Mouse (Mus musculus): ENCODE results near the gene Asrgl1. TPM values are rescaled to one million over a fixed set of nuclear protein-coding genes. Genes with fewer than 3 reads are reported as not detected.
A peak's percentile ranks its signal among the peaks of the same experiment; 100 is the strongest.
"Not testable (repeated sequence)": the region's sequence is repeated elsewhere in the genome, so short reads cannot be mapped to it uniquely, and the experiment has no call there.

The Asrgl1 gene
- polyA plus RNA-seq, 1 experiment = 5.0 TPM

DNA sequence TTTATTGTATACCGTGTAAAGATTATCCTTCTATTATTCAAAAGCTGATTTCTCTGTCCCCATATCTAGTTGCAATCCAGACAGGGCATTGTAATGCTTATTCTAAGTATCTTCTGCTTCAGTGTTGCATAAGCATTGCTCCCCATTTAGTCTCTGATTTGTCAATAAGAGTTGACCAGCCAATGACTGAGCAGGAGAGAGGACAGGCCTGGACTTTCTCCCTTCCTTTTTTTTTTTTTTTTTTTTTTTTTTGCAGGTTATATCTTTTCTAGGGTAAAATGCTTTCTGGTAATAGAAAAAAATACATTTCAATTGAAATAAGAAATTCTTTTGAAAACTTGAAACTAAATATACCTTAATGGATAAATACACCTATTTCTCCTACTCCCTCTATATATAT is 1.7 kb upstream of the Asrgl1 start:
- H3K4me2 ChIP-seq (ENCODE audit: low read depth) = no peak overlapping the region
- no peaks in the 10 kb centered on the region for H3K79me2 ChIP-seq (ENCODE audit: control insufficient read depth, insufficient read depth)
- H3K36me3 ChIP-seq (ENCODE audit: control insufficient read depth, insufficient read depth) = no peaks in the 10 kb centered on the region
- H3ac ChIP-seq (ENCODE audit: control insufficient read depth, insufficient read length) = no peak overlapping the region
- H3K4me3 ChIP-seq = no peak overlapping the region
- peaks cover 4% of the 10 kb centered on the region for H3K27me3 ChIP-seq (ENCODE audit: control insufficient read depth, insufficient read depth, insufficient read length)
- TF ChIP-seq REST (IDR thresholded peaks at IDR 0.05; ENCODE audit: insufficient read depth, insufficient read length) (no peak), TCF12 (IDR thresholded peaks at IDR 0.05; ENCODE audit: insufficient read depth, poor library complexity, severe bottlenecking) (no peak), USF1 (IDR thresholded peaks at IDR 0.05; ENCODE audit: low read depth) (no peak), TCF3 (IDR thresholded peaks at IDR 0.05; ENCODE audit: insufficient read length, low read depth) (no peak), POLR2AphosphoS2 (IDR thresholded peaks at IDR 0.05; ENCODE audit: insufficient read length, low read depth) (no peak), MAX (IDR thresholded peaks at IDR 0.05; ENCODE audit: low read depth) (no peak)

GRCm38 (mm10) chr19:9134746-9135511 is 507 bp downstream of the Asrgl1 start:
- no peaks in the 10 kb centered on the region for H3K36me3 ChIP-seq (ENCODE audit: control insufficient read depth, insufficient read depth)
- H3ac ChIP-seq (ENCODE audit: control insufficient read depth, insufficient read length) = peak overlapping the region; percentile 5
- peak overlapping the region; percentile 69 for H3K4me3 ChIP-seq
- H3K4me2 ChIP-seq (ENCODE audit: low read depth) = peak overlapping the region; percentile 100
- peaks cover 4% of the 10 kb centered on the region for H3K27me3 ChIP-seq (ENCODE audit: control insufficient read depth, insufficient read depth, insufficient read length)
- H3K79me2 ChIP-seq (ENCODE audit: control insufficient read depth, insufficient read depth) = no peaks in the 10 kb centered on the region
- TF ChIP-seq MYOG (IDR thresholded peaks at IDR 0.05; ENCODE audit: control insufficient read depth in 1 of 3, insufficient read depth in 1 of 3, insufficient read length in 2 of 3, low read depth in 2 of 3) (no peak), SRF (IDR thresholded peaks at IDR 0.05; ENCODE audit: control insufficient read depth, insufficient read length, low read depth) (no peak), CEBPB (IDR thresholded peaks at IDR 0.05; ENCODE audit: insufficient read depth, poor library complexity, severe bottlenecking) (no peak), E2F4 (IDR thresholded peaks at IDR 0.05; ENCODE audit: insufficient read depth) (no peak), POLR2A (IDR thresholded peaks at IDR 0.05; ENCODE audit: insufficient read length, low read depth) (no peak), USF1 (IDR thresholded peaks at IDR 0.05; ENCODE audit: low read depth) (no peak), REST (IDR thresholded peaks at IDR 0.05; ENCODE audit: insufficient read depth, insufficient read length) (no peak), MYOD1 (IDR thresholded peaks at IDR 0.05; ENCODE audit: control insufficient read depth in 1 of 3, insufficient read length in 2 of 3, low read depth in 2 of 3) (no peak), TCF12 (IDR thresholded peaks at IDR 0.05; ENCODE audit: insufficient read depth, poor library complexity, severe bottlenecking) (no peak), MAX (IDR thresholded peaks at IDR 0.05; ENCODE audit: low read depth) (no peak), TCF3 (IDR thresholded peaks at IDR 0.05; ENCODE audit: insufficient read length, low read depth) (no peak), POLR2AphosphoS2 (IDR thresholded peaks at IDR 0.05; ENCODE audit: insufficient read length, low read depth) (no peak)

- Histone ChIP-seq H3K36me3 (ENCODE audit: control insufficient read depth, insufficient read depth) (no peaks in the 10 kb centered on the region), H3ac (ENCODE audit: control insufficient read depth, insufficient read length) (no peak overlapping the region), H3K4me2 (ENCODE audit: low read depth) (no peak overlapping the region), H3K27me3 (ENCODE audit: control insufficient read depth, insufficient read depth, insufficient read length) (no peaks in the 10 kb centered on the region), H3K4me3 (no peak overlapping the region), H3K79me2 (ENCODE audit: control insufficient read depth, insufficient read depth) (no peaks in the 10 kb centered on the region)
- no peak for TF ChIP-seq E2F4 (IDR thresholded peaks at IDR 0.05; ENCODE audit: insufficient read depth)
Observed at GRCm38 (mm10) chr19:9129996-9130395, 5.4 kb downstream of the Asrgl1 start.

DNA sequence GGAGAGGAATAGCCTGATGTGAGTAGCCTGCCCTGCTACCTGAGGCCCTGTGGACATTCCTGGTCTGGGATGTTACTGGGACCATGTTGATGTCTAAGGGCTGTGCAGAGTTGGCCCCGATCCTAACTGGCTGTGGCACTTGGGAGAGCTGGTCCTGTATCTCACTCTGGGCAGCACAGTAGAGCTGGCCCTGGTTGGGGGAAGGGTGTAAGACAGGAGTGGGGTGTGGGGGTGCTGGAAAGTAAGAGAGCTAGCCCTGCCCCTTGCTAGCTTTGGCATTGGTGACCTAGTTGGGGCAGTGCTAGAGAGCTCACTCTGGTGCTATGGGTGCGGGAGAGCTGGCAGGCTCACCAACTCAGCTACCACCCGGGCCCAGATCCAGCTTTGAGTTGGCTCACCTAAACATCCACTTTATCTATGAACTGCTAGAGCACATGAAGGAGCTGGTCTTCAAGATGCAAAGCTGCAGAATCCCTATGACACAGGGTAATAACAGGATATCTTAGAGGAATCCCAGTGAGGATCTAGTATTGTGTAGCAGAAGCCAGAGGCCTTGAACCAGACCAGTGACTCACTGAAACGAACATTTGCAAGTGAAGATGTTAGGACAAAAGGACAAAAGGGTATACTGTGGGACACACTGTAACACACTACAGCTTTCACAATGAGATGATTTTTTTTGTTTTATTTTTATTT is 6.8 kb downstream of the Asrgl1 start:
- no peak for TF ChIP-seq USF1 (IDR thresholded peaks at IDR 0.05; ENCODE audit: low read depth)
- TF ChIP-seq POLR2AphosphoS2 (IDR thresholded peaks at IDR 0.05; ENCODE audit: insufficient read length, low read depth) = no peak
- no peak for TF ChIP-seq MAX (IDR thresholded peaks at IDR 0.05; ENCODE audit: low read depth)
- TF ChIP-seq CEBPB (IDR thresholded peaks at IDR 0.05; ENCODE audit: insufficient read depth, poor library complexity, severe bottlenecking) = no peak
- TF ChIP-seq MYOG (IDR thresholded peaks at IDR 0.05; ENCODE audit: control insufficient read depth in 1 of 3, insufficient read depth in 1 of 3, insufficient read length in 2 of 3, low read depth in 2 of 3) = no peak
- no peak for TF ChIP-seq E2F4 (IDR thresholded peaks at IDR 0.05; ENCODE audit: insufficient read depth)
- TF ChIP-seq MYOD1 (IDR thresholded peaks at IDR 0.05; ENCODE audit: control insufficient read depth in 1 of 3, insufficient read length in 2 of 3, low read depth in 2 of 3) = no peak
- no peak for TF ChIP-seq POLR2A (IDR thresholded peaks at IDR 0.05; ENCODE audit: insufficient read length, low read depth)
- Histone ChIP-seq H3K36me3 (ENCODE audit: control insufficient read depth, insufficient read depth) (no peaks in the 10 kb centered on the region), H3K4me2 (ENCODE audit: low read depth) (no peak overlapping the region), H3K4me3 (no peak overlapping the region), H3K27me3 (ENCODE audit: control insufficient read depth, insufficient read depth, insufficient read length) (no peaks in the 10 kb centered on the region), H3ac (ENCODE audit: control insufficient read depth, insufficient read length) (no peak overlapping the region), H3K79me2 (ENCODE audit: control insufficient read depth, insufficient read depth) (no peaks in the 10 kb centered on the region)

DNA sequence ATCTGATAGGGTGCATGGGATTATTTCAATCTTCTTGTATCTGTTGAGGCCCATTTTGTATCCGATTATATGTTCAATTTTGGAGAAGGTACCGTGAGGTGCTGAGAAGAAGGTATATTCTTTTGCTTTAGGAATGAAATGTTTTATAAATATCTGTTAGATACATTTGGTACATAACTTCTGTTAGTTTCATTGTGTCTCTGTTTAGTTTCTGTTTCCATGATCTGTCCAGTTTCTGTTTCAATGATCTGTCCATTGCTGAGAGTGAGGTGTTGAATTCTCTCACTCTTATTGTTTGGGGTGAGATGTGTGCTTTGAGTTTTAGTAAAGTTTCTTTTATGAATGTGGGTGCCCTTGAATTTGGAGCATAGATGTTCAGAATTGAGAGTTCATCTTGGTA is 11.4 kb downstream of the Asrgl1 start:
- not testable (repeated sequence) for H3K27me3 ChIP-seq (ENCODE audit: control insufficient read depth, insufficient read depth, insufficient read length); H3K36me3 ChIP-seq (ENCODE audit: control insufficient read depth, insufficient read depth); H3ac ChIP-seq (ENCODE audit: control insufficient read depth, insufficient read length); H3K4me3 ChIP-seq; H3K4me2 ChIP-seq (ENCODE audit: low read depth); H3K79me2 ChIP-seq (ENCODE audit: control insufficient read depth, insufficient read depth)
